Mouse (Mus musculus) large intestine, adult 2 months (tissue): ENCODE results near the gene Arpc4. TPM values are rescaled to one million over a fixed set of nuclear protein-coding genes. Genes with fewer than 3 reads are reported as not detected.

Source experiments
- DNase-seq: peaks from one replicate; pipeline ENCODE4 v3.0.0-alpha.2; 2012; ENCODE audit warnings: low read depth, low spot score
- WGBS: fragments of 180-500 bp; shearing (Covaris S2); methylation state at CpG from one replicate; pipeline ENCODE4 v1.1.7; 2018; 5-methylcytosine and 5-hydroxymethylcytosine counted together
- polyA plus RNA-seq: library from polyadenylated mRNA; depleted of rRNA; stranded (reverse); fragments of >200 nt; gene quantifications from 2 replicates; pipeline ENCODE4 v1.2.3, GENCODE M21; 2012

The Arpc4 gene
- polyA plus RNA-seq, 1 experiment, result 131 TPM

DNA sequence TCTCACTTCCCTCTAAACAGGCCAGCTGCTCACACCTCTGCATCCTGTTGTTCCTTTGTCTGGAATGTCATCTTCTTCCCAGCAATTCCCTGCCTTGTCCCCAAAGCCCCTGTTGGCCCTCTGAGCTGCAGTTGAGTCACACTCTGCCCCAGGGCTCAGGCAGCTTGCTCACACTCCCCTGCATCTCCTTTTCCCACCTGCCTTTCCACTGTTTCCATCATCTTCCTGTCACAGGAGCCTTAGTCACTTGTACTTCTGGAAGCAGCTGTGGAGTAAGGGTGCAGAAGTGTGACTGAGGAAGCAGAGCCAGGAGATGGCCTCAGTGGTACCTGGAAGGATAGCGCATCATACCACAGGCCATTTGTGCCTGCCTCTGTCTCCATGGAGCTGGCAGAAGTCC, 15.7 kb upstream of the Arpc4 start:
- WGBS, result 97% methylated on average over 1 of the region's 1 CpGs
- no peak for DNase-seq

DNA sequence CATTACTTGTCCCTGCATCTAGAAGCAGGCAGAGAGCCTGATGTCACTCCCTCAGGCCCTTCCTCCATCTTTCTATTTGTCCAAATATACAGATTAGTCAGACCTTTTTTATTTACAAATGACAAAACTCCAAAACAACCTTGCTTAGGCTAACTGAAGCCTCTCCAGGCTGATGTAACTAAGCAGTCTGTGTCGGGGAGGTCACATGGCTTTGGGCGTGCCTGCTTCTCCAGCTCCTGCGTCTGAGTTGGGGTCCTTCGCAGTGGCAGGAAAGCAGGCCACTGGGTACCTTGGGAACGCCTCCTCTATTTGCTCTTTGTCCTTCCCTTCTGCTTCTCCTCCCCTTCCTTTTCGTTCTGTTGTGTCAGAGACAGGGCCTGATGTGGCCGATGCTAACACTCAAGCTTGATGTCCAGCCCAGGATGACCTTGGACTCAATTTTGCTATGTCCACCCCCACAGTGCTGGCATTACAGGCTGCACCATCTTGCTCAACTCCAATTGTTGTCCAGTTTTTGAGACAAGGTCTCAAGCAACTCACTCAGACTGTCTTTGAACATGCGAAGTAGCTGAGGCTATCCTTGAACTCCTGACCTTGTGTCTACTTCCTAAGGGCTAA, 13.3 kb upstream of the Arpc4 start:
- WGBS, result 61% methylated on average over 8 of the region's 8 CpGs
- no peak for DNase-seq

DNA sequence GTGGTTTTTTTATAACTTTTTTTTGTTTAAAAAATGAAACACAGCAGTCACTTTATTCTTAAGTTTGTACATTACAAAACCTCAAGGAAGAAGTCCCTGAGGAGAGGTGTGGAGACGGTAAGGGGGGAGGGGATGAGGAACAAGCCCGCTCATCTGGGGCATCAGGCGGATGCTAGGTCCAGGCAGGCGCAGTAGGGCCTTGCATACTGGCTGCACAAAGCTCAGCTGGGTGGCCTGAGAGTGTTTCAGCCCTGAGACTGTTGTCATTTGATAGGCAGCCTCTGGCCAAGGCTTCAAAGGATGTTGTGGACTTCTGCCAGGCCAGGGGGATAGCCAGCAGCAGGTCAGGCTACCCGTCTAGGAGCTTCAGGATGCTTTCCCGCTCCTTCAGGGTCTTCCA, 11.3 kb upstream of the Arpc4 start:
- DNase-seq, result no peak
- WGBS, result 94% methylated on average over 6 of the region's 6 CpGs

DNA sequence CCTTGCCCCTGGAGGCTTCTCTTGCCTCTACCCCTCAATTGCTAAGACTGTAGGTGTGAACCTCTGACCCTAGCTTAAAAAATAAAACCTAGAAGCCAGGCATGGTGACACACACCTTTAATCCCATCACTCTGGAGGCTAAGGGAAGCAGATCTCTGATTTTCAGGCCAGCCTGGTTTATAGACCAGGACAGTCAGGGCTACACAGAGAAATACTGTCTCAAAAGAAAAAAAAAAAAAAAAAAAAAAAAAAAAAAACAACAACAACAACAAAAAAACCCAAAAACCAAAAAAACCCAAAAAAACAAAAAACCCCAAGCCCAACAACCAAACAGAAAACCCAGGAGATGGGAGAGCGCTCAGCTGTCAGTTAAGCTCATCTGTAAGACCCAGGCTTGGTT, 10.3 kb upstream of the Arpc4 start:
- DNase-seq, result no peak
- 100% methylated on average over 1 of the region's 1 CpGs for WGBS

DNA sequence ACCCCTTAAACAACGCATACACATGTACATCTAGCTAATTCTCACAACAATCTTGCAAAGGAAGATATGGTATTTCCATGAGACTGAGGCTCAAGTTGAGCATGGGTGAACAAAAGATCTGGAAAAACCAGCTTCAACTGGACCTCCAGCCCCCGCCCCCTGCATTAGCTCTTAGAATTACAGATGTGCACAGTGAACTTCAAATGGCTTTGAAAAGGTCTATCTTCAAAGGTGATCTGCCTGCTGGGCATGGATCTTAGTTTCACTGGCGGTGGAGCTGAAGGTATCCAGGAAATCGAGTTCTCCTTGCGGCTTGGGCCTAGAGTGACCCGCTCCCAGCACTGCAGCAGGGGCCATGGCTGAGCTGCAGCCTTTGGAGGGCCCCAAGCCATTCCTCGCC, 9.8 kb upstream of the Arpc4 start:
- WGBS, result 93% methylated on average over 7 of the region's 7 CpGs
- DNase-seq, result no peak

DNA sequence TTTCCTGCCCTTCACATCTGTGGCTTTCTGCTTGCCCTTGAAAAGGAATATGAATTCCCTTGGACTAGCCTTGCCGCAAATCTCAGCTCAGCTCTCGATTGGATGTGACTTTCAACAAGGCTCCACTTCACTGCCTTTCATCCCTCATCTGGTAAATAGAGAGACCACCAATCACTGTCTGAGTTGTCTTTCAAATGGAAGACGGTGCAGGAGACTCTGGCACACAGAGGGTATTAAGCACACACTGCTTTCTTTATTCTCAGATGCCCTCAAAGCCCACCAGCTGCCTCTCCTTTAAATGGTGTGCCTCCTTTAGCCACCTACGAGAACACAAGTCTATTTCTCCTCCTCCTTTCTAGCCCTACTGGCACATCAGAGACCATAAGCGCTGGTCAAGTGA, 9.3 kb upstream of the Arpc4 start:
- 92% methylated on average over 5 of the region's 5 CpGs for WGBS

DNA sequence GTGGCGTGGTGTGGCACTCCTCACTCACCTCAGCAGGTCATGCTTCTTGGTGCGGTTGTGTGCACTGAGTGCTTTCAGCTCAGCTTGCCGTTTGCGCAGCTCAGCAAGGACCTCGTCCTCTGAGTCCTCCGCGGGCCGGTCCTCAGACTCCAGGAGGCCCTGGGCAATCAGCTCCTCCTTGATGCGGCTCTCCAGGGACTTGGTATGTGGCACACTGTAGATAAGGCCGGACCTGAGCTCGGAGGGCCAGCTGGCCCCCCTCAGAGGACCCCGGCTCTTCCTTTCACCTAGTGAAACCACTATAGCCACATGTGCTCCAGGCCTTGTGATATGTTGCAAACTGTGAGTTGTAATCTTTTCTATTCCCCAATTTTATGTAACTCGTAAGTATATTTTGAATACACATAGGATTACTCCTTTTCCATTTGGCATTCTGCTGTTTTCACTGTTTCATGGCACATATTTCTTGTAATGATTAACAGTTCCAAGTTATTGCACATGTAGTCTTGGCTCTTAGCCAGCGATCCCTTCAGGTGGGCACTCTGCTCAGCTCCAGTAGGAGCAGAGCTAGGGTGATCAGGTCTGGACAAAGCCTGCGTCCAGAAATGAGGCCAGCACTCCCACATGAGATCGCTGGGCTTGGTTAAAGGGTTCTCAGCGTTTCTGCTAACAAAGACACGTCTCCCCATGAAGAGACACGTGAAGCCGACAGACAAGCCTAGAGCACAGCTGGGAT, 7.6 kb upstream of the Arpc4 start:
- DNase-seq, result no peak
- WGBS, result 62% methylated on average over 20 of the region's 20 CpGs

More for the DNA sequence above, 9.3 kb upstream of the Arpc4 start:
- DNase-seq, result no peak

DNA sequence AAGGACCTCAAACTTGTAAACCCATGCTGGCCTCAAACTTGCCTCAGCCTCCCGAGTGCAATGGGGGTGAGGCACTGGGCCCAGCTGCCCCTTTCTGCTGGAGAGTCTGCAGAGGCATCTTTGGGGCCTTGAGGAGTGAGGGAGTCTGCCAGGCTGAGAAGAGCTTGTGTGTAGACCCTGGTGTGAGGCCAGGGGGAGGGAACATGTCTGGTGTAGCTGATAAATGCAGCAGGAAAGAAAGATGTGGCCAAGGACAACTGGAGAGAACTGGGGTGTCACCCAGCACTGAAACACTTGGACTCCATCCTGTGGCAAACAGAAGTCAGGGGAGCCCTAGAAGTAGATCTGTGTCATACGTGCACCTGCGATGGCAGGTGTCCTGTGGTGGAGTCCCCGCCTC, 4.4 kb upstream of the Arpc4 start:
- no peak for DNase-seq
- 33% methylated on average over 4 of the region's 4 CpGs for WGBS

DNA sequence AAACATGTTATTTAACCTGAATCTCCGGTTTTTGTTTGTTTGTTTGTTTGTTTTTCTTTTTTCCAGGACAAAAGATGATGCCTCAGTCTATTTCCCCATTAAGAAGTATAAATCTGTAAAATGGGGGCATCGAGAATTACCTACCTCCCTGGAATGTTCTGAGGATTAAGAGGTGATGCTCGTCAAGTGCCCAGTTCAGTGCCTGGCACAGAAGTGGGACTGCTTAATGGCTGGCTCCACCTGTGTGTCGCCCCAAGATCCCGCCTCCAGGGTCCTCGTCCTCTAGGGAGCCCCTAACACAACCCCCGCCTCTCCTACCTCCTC, 781 bp upstream of the Arpc4 start:
- DNase-seq, result peak; percentile 19
- WGBS, result under 1% methylated on average over 7 of the region's 7 CpGs

DNA sequence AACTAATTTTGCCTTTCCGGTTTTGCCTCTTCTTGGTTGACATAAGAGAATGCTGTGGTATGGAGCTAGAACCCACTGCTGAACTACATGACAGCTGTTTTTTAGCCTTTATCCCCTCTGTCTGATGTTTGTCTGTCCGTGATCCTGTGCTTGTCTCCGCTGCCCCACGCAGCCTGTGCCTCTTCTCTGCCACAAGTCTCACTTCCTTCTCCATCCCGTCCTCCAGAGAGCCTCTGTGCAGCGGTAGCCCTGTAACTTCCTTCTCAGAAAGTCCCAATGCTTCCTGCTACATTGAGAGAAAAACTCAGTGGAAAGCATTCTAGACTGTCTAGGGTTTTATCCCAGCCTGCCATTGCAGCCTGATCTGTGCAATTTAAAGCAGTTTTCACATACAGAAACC, 1.3 kb downstream of the Arpc4 start:
- WGBS, result 25% methylated on average over 6 of the region's 6 CpGs

DNA sequence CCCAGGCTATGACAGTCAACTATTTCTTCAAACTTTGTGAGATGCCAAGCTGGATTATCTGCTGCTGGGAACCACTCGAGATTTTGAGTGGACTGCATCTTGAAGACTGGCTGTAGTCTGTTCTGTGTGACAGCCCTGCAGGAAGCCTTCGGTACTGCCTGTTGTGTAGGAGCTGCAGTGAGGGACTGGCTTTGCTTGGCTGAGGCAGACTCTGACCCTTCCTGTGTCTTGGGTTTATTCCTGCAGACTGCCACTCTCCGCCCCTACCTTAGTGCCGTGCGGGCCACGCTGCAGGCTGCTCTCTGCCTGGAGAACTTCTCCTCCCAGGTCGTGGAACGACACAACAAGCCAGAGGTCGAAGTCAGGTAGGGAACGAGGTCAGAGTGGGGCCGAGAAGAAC, 2.6 kb downstream of the Arpc4 start:
- 75% methylated on average over 11 of the region's 11 CpGs for WGBS
- DNase-seq, result no peak

More for the DNA sequence above, 1.3 kb downstream of the Arpc4 start:
- DNase-seq, result no peak

DNA sequence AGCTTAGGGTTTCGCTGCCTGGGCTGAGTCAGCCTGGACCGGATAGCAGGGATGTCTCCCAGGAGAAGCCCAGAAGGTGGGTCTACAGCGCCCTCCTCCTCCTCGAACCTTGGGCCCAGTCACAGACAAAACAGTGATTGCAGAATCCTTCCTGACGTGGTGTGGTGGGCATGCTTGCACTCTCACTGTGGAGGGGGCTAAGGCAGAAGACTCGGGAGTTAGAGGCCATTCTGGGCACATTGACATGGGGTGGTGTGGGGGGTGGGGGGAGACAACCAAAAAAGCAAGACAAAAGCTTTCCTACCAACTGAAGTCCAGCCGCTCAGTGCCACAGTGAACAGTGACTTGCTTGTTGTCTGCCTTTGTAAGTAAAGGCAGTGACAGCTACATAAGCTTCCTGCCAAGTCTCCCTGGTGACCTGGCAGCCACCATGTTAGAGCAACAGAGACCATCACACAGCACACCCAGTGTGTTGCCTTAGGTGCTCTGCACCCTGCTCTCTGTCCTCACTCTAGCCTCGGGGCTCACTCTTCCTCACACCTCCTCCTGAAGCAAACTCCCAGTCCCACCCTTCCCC, 6.5 kb downstream of the Arpc4 start:
- 90% methylated on average over 8 of the region's 8 CpGs for WGBS

DNA sequence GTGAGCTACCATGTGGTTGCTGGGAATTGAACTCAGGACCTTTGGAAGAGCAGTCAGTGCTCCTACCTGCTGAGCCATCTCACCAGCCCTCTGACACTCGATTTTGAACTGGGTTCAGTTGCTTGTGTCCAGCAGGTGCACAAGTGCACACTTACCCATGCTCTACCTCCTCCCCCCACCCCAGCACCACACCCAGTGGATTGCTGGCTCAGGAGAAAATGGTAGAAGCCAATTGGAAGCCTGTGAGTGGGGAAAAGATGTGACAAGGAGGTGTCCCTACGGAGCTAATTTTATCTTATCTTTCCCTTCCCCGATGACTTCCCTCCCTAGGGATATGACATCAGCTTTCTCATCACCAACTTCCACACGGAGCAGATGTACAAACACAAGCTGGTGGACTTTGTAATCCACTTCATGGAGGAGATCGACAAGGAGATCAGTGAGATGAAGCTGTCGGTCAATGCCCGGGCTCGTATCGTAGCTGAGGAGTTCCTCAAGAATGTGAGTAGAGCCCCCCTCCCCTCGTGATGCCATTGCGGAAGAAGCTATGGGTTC, 7.3 kb downstream of the Arpc4 start:
- WGBS, result 59% methylated on average over 11 of the region's 11 CpGs
- DNase-seq, result no peak

More for the DNA sequence above, 6.5 kb downstream of the Arpc4 start:
- DNase-seq, result no peak

DNA sequence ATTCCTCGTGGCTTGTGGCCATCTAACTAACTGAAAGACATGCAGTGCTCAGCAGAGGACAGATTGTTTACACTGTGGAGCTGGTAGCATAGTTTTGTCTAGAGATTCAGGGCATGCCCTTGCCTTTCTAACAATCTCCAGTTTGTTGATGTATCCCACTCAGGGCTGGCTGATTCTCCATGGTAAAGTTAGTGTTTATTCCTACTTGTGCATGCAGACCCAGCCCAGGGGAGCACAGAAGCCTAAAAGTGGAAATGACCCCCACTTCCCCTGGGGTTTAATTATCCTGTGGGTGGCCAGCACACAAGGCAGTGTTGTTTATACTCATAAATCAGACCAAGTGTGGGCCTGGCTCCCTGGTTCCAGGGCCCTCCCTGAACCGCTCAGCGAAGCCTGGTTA, 8.1 kb downstream of the Arpc4 start:
- WGBS, result 61% methylated on average over 3 of the region's 3 CpGs
- DNase-seq, result no peak

DNA sequence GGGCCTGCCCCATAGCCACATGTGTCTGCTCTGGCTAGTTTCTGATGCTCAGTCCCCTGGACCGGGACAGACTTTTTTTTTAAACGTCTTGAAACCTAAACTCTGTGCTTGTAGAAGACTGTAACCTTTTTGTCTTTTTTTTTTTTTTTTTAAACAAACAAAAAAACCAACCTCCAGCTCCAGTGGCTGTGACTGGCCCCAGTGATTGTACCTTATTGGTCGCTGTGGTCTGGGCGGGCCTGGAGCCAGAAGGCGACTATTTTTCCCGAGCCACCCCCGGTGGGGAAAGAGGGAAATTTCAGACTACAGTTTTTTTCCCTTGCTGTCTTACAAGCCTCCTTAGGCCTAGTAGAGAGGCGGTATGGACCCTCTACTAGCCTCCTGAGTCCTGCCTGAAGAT, 11.0 kb downstream of the Arpc4 start, which contains the start of gene Ttll3:
Gene Ttll3, plus strand, starts transcription at position 301 of the 400 bp plus-strand sequence.
- no peak for DNase-seq
- WGBS, result 66% methylated on average over 8 of the region's 8 CpGs

DNA sequence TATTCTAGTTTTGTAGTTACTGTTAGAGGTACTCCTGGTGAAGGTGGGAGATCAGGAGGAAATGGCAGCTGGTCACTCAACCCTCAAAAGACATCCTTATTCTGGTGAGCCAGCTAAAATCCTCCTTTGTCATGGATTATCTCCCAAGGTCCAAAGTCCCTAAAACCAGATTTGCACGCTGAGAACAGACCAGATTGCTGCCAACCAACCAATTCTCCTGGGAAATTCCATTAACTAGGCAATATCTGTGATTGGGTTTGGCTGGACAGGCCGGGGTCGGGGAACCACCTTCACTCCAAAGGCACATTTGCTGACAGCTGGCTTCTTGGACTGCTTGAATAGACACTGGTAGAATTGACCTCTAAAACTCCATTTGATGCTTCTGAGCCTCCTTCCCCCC, 12.8 kb downstream of the Arpc4 start:
- DNase-seq, result no peak

DNA sequence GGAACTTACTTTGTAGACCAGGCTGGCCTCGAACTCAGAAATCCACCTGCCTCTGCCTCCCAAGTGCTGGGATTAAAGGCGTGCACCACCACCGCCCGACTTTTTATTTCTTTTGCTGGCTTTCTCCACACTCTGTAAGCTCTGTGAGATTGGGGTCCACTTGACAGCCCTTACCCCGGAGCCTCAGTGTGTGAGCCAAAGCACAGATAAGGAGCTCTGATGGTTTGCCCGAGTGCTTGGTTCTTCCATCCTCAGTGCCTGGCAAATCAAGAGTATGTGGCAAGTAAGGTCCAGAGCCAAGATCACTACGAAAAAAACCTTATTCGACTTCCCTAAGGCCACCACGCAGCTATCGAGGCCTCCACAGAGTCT, 14.1 kb downstream of the Arpc4 start:
- WGBS, result 25% methylated on average over 10 of the region's 10 CpGs
- DNase-seq, result no peak

More for the DNA sequence above, 12.8 kb downstream of the Arpc4 start:
- 66% methylated on average over 3 of the region's 3 CpGs for WGBS

DNA sequence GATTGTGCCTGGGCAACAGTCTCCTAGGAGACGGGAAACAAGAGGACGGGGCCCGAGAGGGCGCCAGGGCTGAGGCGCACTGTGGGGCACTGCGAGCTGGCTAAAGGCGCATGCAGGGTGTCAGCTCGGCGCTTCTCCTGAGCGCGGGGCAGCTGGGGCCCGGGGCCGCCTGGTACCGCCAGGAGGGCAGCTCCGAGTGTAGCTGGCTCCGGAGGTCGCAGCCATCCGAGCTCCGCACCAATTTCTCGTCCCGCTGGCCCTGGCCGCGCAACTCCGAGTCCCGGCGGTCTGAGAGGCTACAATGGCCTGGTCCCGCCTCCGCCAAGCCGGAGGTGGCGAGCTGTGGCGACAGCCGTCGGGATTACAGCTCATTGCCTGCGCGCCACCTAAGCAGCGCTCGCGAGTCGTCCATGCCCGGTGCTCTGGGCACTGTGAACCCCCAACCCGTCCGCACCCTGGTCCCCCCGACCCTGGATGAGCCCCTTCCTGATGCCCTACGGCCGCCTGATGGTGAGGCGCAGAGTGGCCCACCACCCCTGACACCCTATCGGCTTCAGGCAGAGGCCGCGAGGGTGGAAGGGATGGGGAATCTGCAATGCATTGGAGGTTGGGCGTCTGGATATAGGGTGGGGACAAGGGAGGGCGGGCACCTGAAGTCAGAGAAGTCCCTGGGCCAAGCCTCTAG, 14.6 kb downstream of the Arpc4 start:
- no peak for DNase-seq
- 8% methylated on average over 51 of the region's 51 CpGs for WGBS

DNA sequence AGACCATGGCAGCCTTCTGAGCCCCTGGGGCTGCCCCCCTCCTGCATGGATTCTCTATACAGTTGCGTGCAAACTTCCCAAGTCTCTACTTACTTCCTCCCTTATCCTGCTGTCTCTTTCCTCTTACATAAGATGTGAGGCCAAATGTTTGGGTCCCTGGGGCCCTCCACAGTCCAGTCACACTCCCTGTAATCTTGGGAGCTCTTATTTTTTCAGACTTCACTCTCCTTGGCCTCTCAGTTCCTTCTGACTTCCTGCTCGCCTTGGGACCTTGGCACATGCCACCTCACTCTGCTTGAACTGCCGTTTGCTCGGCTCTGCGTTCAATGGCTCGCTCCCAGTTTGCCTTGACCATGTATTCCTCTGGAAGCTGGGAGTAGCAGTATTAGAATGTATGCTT, 16.0 kb downstream of the Arpc4 start:
- DNase-seq, result no peak
- WGBS, result 83% methylated on average over 6 of the region's 6 CpGs

DNA sequence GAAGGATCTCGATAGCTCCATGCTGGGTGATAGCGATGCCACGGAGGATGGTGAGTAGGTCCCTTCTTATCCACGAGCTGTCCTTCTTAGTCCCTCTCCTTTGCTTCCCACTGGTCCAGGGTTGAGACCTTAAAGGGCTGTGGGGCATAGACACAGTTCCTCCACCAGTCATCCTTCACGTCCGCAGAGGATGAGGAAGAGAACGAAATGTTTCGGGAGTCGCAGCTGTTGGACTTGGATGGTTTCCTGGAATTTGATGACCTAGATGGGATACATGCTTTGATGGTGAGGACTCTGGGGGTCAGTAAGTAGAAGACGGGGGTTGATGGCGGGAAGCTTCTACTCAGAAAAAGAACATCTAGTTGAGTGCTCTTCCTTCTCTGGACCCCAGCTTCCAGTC, 16.9 kb downstream of the Arpc4 start:
- 89% methylated on average over 11 of the region's 11 CpGs for WGBS
- no peak for DNase-seq
